Mouse (Mus musculus) liver, adult 2 months (tissue): ENCODE data around the gene Gm17455. TPM values are rescaled to one million over a fixed set of nuclear protein-coding genes. Genes with fewer than 3 reads are reported as not detected.
A peak's percentile ranks its signal among the peaks of the same experiment; 100 is the strongest.

Source experiments
- DNase-seq: peaks from one replicate; pipeline ENCODE4 v3.0.0-alpha.2; 2011; ENCODE audit warnings: low read depth, low spot score; ENCODE audit errors: extremely low read depth
- H3K27ac ChIP-seq: fragments of 200-500 bp; replicated peaks from 2 replicates; pipeline ENCODE4 v1.5.1; 2012; ENCODE audit warnings: low read depth, mild to moderate bottlenecking, control low read depth, inconsistent platforms, low read length; ENCODE audit not compliant: insufficient read depth
- H3K27me3 ChIP-seq: fragments of 200-500 bp; 2 replicates; pipeline ENCODE4 v1.6.1; 2012; ENCODE audit warnings: mild to moderate bottlenecking, moderate library complexity, low read length, inconsistent platforms; ENCODE audit not compliant: control insufficient read depth, insufficient read depth
- H3K36me3 ChIP-seq: fragments of 200-500 bp; 2 replicates; pipeline ENCODE4 v1.6.1; 2012; ENCODE audit warnings: low read length, inconsistent platforms; ENCODE audit not compliant: control insufficient read depth, insufficient read depth
- H3K4me1 ChIP-seq: fragments of 200-500 bp; 2 replicates; pipeline ENCODE4 v1.6.1; 2011; ENCODE audit warnings: low read length; ENCODE audit not compliant: control insufficient read depth, insufficient read depth
- H3K4me3 ChIP-seq: fragments of 200-500 bp; 2 replicates; pipeline ENCODE4 v1.5.1; 2011; ENCODE audit warnings: low read depth, mild to moderate bottlenecking, control low read depth, low read length, moderate library complexity; ENCODE audit not compliant: insufficient read depth
- H3K79me2 ChIP-seq: fragments of 200-500 bp; 2 replicates; pipeline ENCODE4 v1.6.1; 2012; ENCODE audit warnings: inconsistent platforms, mild to moderate bottlenecking, low read length, moderate library complexity; ENCODE audit not compliant: control insufficient read depth, insufficient read depth
- H3K9ac ChIP-seq: fragments of 200-500 bp; 2 replicates; pipeline ENCODE4 v1.6.1; 2012; ENCODE audit warnings: low read depth, mild to moderate bottlenecking, control low read depth, inconsistent platforms, low read length
- CTCF ChIP-seq: fragments of 200-500 bp; IDR thresholded peaks from 2 replicates; pipeline ENCODE4 v1.5.1; 2011; ENCODE audit warnings: low read depth, low read length, control low read depth
- POLR2A ChIP-seq: fragments of 200-500 bp; IDR thresholded peaks from 2 replicates; pipeline ENCODE4 v1.6.1; 2011; ENCODE audit warnings: low read length, control low read depth; ENCODE audit not compliant: insufficient read depth; ENCODE audit errors: extremely low read depth
- WGBS: fragments of 180-500 bp; shearing (Covaris S2); methylation state at CpG from one replicate; pipeline ENCODE4 v1.1.7; 2018; 5-methylcytosine and 5-hydroxymethylcytosine counted together
- polyA plus RNA-seq: library from polyadenylated mRNA; depleted of rRNA; stranded (reverse); fragments of >200 nt; gene quantifications from 2 replicates; pipeline ENCODE4 v1.2.3, GENCODE M21; 2012
- total RNA-seq: library from RNA; depleted of rRNA; stranded (reverse); fragments of >200 nt; gene quantifications from 2 replicates; pipeline ENCODE4 v1.2.3, GENCODE M21; 2014

Gm17455 gene
- total and polyA plus RNA-seq, 2 experiments, result not detected

GRCm38 (mm10) chr10:60361615-60362309 lies 37.8 kb upstream of the Gm17455 start:
- Histone ChIP-seq H3K9ac (no peak overlapping the region), H3K79me2 (no peaks in the 10 kb centered on the region), H3K27me3 (no peaks in the 10 kb centered on the region), H3K4me3 (no peak overlapping the region), H3K36me3 (no peaks in the 10 kb centered on the region), H3K4me1 (no peaks in the 10 kb centered on the region; the same call in 1 of the 2 replicates), H3K27ac (peak overlapping the region; percentile 17)
- no peak for TF ChIP-seq CTCF
- TF ChIP-seq POLR2A, result no peak
- WGBS, result 62% methylated on average over 12 of the region's 12 CpGs
- no peak for DNase-seq

GRCm38 (mm10) chr10:60362310-60362628 lies 37.3 kb upstream of the Gm17455 start:
- Histone ChIP-seq H3K9ac (no peak overlapping the region), H3K36me3 (no peaks in the 10 kb centered on the region), H3K79me2 (no peaks in the 10 kb centered on the region), H3K4me1 (no peaks in the 10 kb centered on the region; the same call in 1 of the 2 replicates), H3K4me3 (no peak overlapping the region), H3K27ac (peak overlapping the region; percentile 56), H3K27me3 (no peaks in the 10 kb centered on the region)
- 52% methylated on average over 2 of the region's 2 CpGs for WGBS
- peak; percentile 34 for DNase-seq
- TF ChIP-seq POLR2A (no peak), CTCF (no peak)

GRCm38 (mm10) chr10:60363426-60363825 lies 36.1 kb upstream of the Gm17455 start:
- DNase-seq, result no peak
- Histone ChIP-seq H3K9ac (no peak overlapping the region), H3K27ac (no peak overlapping the region), H3K4me3 (no peak overlapping the region), H3K79me2 (no peaks in the 10 kb centered on the region), H3K36me3 (no peaks in the 10 kb centered on the region), H3K27me3 (no peaks in the 10 kb centered on the region), H3K4me1 (no peaks in the 10 kb centered on the region; the same call in 1 of the 2 replicates)
- 67% methylated on average over 6 of the region's 6 CpGs for WGBS
- TF ChIP-seq CTCF (no peak), POLR2A (no peak)

- Histone ChIP-seq H3K4me3 (no peak overlapping the region), H3K9ac (no peak overlapping the region), H3K27ac (peak overlapping the region; percentile 6; the same call in 1 of the 2 replicates), H3K79me2 (no peaks in the 10 kb centered on the region), H3K27me3 (no peaks in the 10 kb centered on the region), H3K4me1 (no peaks in the 10 kb centered on the region; the same call in 1 of the 2 replicates), H3K36me3 (no peaks in the 10 kb centered on the region)
- peak; percentile 8 for DNase-seq
- no peak for TF ChIP-seq CTCF
- TF ChIP-seq POLR2A, result no peak
- 59% methylated on average over 2 of the region's 2 CpGs for WGBS
Measured at GRCm38 (mm10) chr10:60367145-60367544, 32.4 kb upstream of the Gm17455 start.

- no peak for TF ChIP-seq POLR2A
- TF ChIP-seq CTCF, result no peak
- Histone ChIP-seq H3K4me1 (no peaks in the 10 kb centered on the region; the same call in 1 of the 2 replicates), H3K36me3 (no peaks in the 10 kb centered on the region), H3K4me3 (no peak overlapping the region), H3K79me2 (no peaks in the 10 kb centered on the region), H3K9ac (no peak overlapping the region), H3K27ac (peak overlapping the region; percentile 6), H3K27me3 (no peaks in the 10 kb centered on the region)
- 62% methylated on average over 4 of the region's 4 CpGs for WGBS
- no peak for DNase-seq
Measured at GRCm38 (mm10) chr10:60367904-60368303, 31.6 kb upstream of the Gm17455 start.

GRCm38 (mm10) chr10:60369405-60369804 lies 30.1 kb upstream of the Gm17455 start:
- H3K27ac ChIP-seq, result no peak overlapping the region
- H3K79me2 ChIP-seq, result no peaks in the 10 kb centered on the region
- WGBS, result 85% methylated on average over 6 of the region's 6 CpGs
- H3K9ac ChIP-seq, result no peak overlapping the region
- DNase-seq, result no peak
- no peak overlapping the region for H3K4me3 ChIP-seq
- H3K36me3 ChIP-seq, result no peaks in the 10 kb centered on the region
- H3K4me1 ChIP-seq, result no peaks in the 10 kb centered on the region; the same call in 1 of the 2 replicates
- TF ChIP-seq CTCF, result no peak
- no peak for TF ChIP-seq POLR2A
- H3K27me3 ChIP-seq, result no peaks in the 10 kb centered on the region
